Mouse (Mus musculus) CH12.LX (cell line): ENCODE data around the gene Bmp4. TPM values are rescaled to one million over a fixed set of nuclear protein-coding genes. Genes with fewer than 3 reads are reported as not detected.

Experiments used
- DNase-seq: peaks from one replicate; pipeline ENCODE4 v3.0.0-alpha.2; 2013; ENCODE audit errors: extremely low read depth
- H3K27ac ChIP-seq: 2 replicates; pipeline ENCODE4 v1.5.1; 2012; ENCODE audit warnings: low read depth, mild to moderate bottlenecking, control low read depth, moderate library complexity; ENCODE audit not compliant: insufficient read depth
- H3K27me3 ChIP-seq: replicated peaks from 2 replicates; pipeline ENCODE3; 2012; ENCODE audit warnings: inconsistent platforms
- H3K36me3 ChIP-seq, 2 experiments: replicated peaks in 1 of 2; 2 replicates each; pipeline versions ENCODE3 to v1.6.1; 2012; ENCODE audit warnings: inconsistent platforms in 1 of 2, low read length in 1 of 2, mild to moderate bottlenecking in 1 of 2, mixed read lengths in 1 of 2, moderate library complexity in 1 of 2; ENCODE audit not compliant: control insufficient read depth in 1 of 2, insufficient read depth in 1 of 2
- H3K4me1 ChIP-seq, 2 experiments: 2 replicates each; pipeline ENCODE4 v1.6.1; 2012; ENCODE audit warnings: inconsistent platforms in 1 of 2, moderate library complexity in 1 of 2; ENCODE audit not compliant: insufficient read depth in 2 of 2, control insufficient read depth in 1 of 2
- H3K4me2 ChIP-seq: 2 replicates; pipeline ENCODE4 v1.6.1; 2012; ENCODE audit warnings: low read depth, mild to moderate bottlenecking, control low read depth; ENCODE audit not compliant: poor library complexity, insufficient read depth, severe bottlenecking
- H3K4me3 ChIP-seq, 3 experiments: fragments of 150-350 bp in 1 of 3; sonication (generic) in 1 of 3; replicated peaks in 1 of 3; 2 replicates each; pipeline versions ENCODE3 to v1.5.1; 2011 to 2012; ENCODE audit warnings: low read depth in 2 of 3, low read length in 2 of 3, mild to moderate bottlenecking in 2 of 3, moderate library complexity in 2 of 3, control low read depth in 1 of 3, improper control_type of control experiment in 1 of 3, inconsistent platforms in 1 of 3, mixed read lengths in 1 of 3; ENCODE audit not compliant: poor library complexity in 1 of 3
- H3K79me2 ChIP-seq: replicated peaks from 2 replicates; pipeline ENCODE4 v1.6.1; 2012; ENCODE audit warnings: mild to moderate bottlenecking, moderate library complexity; ENCODE audit not compliant: control insufficient read depth, poor library complexity, insufficient read depth, severe bottlenecking; ENCODE audit errors: extremely low read depth
- H3K9ac ChIP-seq: 2 replicates; pipeline ENCODE4 v1.6.1; 2012; ENCODE audit warnings: low read depth, mild to moderate bottlenecking, control low read depth, moderate library complexity; ENCODE audit not compliant: insufficient read depth
- H3K9me3 ChIP-seq: replicated peaks from 2 replicates; pipeline ENCODE3; 2012; ENCODE audit warnings: low read length, inconsistent platforms, mixed read lengths
- BHLHE40 ChIP-seq: IDR thresholded peaks from 2 replicates; pipeline ENCODE4 v1.6.1; 2011; ENCODE audit warnings: mild to moderate bottlenecking, low read depth, low read length, improper control_type of control experiment
- E2F4 ChIP-seq: IDR thresholded peaks from 2 replicates; pipeline ENCODE4 v1.6.1; 2011; ENCODE audit warnings: low read depth, low read length, improper control_type of control experiment; ENCODE audit not compliant: insufficient replicate concordance
- EP300 ChIP-seq: IDR thresholded peaks from 2 replicates; pipeline ENCODE4 v1.6.1; 2011; ENCODE audit warnings: low read length, improper control_type of control experiment
- ETS1 ChIP-seq: conservative IDR thresholded peaks from 2 replicates; pipeline ENCODE4 v1.6.1; 2012; ENCODE audit warnings: low read depth, mild to moderate bottlenecking, inconsistent platforms, low read length, improper control_type of control experiment, moderate library complexity
- GABPA ChIP-seq: IDR thresholded peaks from 2 replicates; pipeline ENCODE4 v1.6.1; 2012; ENCODE audit warnings: low read depth, low read length, improper control_type of control experiment, inconsistent platforms; ENCODE audit not compliant: insufficient replicate concordance
- KAT2A ChIP-seq: IDR thresholded peaks from 2 replicates; pipeline ENCODE4 v1.6.1; 2012; ENCODE audit warnings: low read length, improper control_type of control experiment, inconsistent platforms; ENCODE audit not compliant: insufficient replicate concordance
- POLR2AphosphoS2 ChIP-seq: IDR thresholded peaks from 2 replicates; pipeline ENCODE4 v1.6.1; 2011; ENCODE audit warnings: low read depth, low read length, improper control_type of control experiment
- TCF12 ChIP-seq: IDR thresholded peaks from 2 replicates; pipeline ENCODE4 v1.6.1; 2014; ENCODE audit warnings: low read depth, mild to moderate bottlenecking, inconsistent platforms, low read length, improper control_type of control experiment
- UBTF ChIP-seq: IDR thresholded peaks from 2 replicates; pipeline ENCODE4 v1.6.1; 2012; ENCODE audit warnings: low read depth, mild to moderate bottlenecking, inconsistent platforms, low read length, improper control_type of control experiment, moderate library complexity
- USF2 ChIP-seq: conservative IDR thresholded peaks from 2 replicates; pipeline ENCODE4 v1.6.1; 2011; ENCODE audit warnings: low read depth, low read length, improper control_type of control experiment
- ZKSCAN1 ChIP-seq: IDR thresholded peaks from 2 replicates; pipeline ENCODE4 v1.6.1; 2012; ENCODE audit warnings: low read depth, inconsistent platforms, low read length, improper control_type of control experiment, borderline replicate concordance
- dilution Hi-C: fragments of 300-500 bp; cut with MboI; formaldehyde crosslinking; loops from 2 replicates; pipeline ENCODE4 v1.14.3; 2020; ENCODE audit warnings: low sequenced_read_pairs; ENCODE audit not compliant: extremely low pct_unique_long_range_greater_than_20kb, extremely low pct_ligation_motif_present
- in situ Hi-C: fragments of 300-500 bp; cut with MboI; formaldehyde crosslinking; loops from 3 replicates; pipeline ENCODE4 v1.14.3; 2019; ENCODE audit warnings: low sequenced_read_pairs, low pct_ligation_motif_present, low pct_unique_long_range_greater_than_20kb, mixed read lengths
- polyA plus RNA-seq: library from polyadenylated mRNA; unstranded; fragments of >175 nt; gene quantifications from 2 replicates; pipeline ENCODE4 v1.2.1, GENCODE M21; 2012; ENCODE audit warnings: low read depth; ENCODE audit not compliant: insufficient read length
- total RNA-seq, 2 experiments: library from RNA; depleted of rRNA; stranded (reverse); fragments of 300-350 nt in 1 of 2; fragments of >200 nt in 1 of 2; gene quantifications; 2 replicates each; pipeline ENCODE4 v1.2.3; 2012 to 2014

Bmp4 gene
- total and polyA plus RNA-seq, 3 experiments = not detected

GRCm38 (mm10) chr14:46344750-46345149 is 45.7 kb downstream of the Bmp4 start:
- TF ChIP-seq POLR2AphosphoS2 (no peak), GABPA (no peak), ZKSCAN1 (no peak), KAT2A (no peak), BHLHE40 (no peak), UBTF (no peak), ETS1 (no peak)
- no peak overlapping the region for H3K4me3 ChIP-seq
- no peaks in the 10 kb centered on the region for H3K4me1 ChIP-seq
- dilution Hi-C loops = no loop called here
- no peaks in the 10 kb centered on the region for H3K27me3 ChIP-seq
- in situ Hi-C loops = no loop called here
- H3K36me3 ChIP-seq = no peaks in the 10 kb centered on the region
- no peak overlapping the region for H3K9ac ChIP-seq
- H3K4me2 ChIP-seq = no peak overlapping the region
- no peaks in the 10 kb centered on the region for H3K79me2 ChIP-seq
- H3K27ac ChIP-seq = no peak overlapping the region
- no peaks in the 10 kb centered on the region for H3K9me3 ChIP-seq
- DNase-seq = no peak

DNA sequence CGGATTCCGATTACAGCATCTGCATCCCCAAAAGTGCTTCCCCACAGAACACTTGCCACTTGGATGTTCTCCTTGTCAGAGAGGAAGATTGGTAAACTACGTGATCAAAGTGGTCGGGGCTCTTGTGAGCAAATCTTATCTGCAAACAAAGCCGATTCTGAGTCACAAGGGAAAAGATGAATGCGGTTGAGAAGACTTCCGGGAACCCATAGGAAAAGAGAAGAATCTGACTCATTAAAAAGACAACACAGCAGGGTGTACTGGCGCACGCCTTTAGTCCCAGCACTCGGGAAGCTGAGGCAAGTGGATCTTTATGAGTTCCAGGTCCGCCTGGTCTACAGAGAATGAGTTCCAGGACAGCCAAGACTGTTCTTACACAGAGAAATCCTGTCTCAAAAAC is 51.7 kb downstream of the Bmp4 start:
- no peak overlapping the region for H3K4me2 ChIP-seq
- H3K36me3 ChIP-seq = no peaks in the 10 kb centered on the region
- peaks cover 0 to 6% of the 10 kb centered on the region in 2 experiments; a peak in 2 of 4 replicates for H3K4me1 ChIP-seq
- no peak overlapping the region for H3K9ac ChIP-seq
- DNase-seq = no peak
- no peak overlapping the region for H3K4me3 ChIP-seq
- in situ Hi-C loops (no loop called here), dilution Hi-C loops (no loop called here)
- H3K27me3 ChIP-seq = no peaks in the 10 kb centered on the region
- TF ChIP-seq EP300 = no peak
- no peak for TF ChIP-seq TCF12
- no peak for TF ChIP-seq USF2
- TF ChIP-seq ETS1 = no peak
- TF ChIP-seq E2F4 = no peak
- no peaks in the 10 kb centered on the region for H3K9me3 ChIP-seq
- no peaks in the 10 kb centered on the region for H3K79me2 ChIP-seq
- no peak overlapping the region for H3K27ac ChIP-seq

Other genes starting within 250 kb of the Bmp4 start
- not detected in 2 replicates for gene Gm15217, start 11.3 kb downstream of the Bmp4 start, total RNA-seq (2012; rRNA removed)
- not detected in 2 replicates for gene Gm15217, start 11.3 kb downstream of the Bmp4 start, total RNA-seq (2014; rRNA removed)
- not detected in 2 replicates for gene Gm15217, start 11.3 kb downstream of the Bmp4 start, polyA plus RNA-seq